Mouse (Mus musculus) activated CD4-positive, CD25-positive, alpha-beta regulatory T cell, adult 4 months (primary cell): ENCODE measurements around the gene Itpr3. TPM values are rescaled to one million over a fixed set of nuclear protein-coding genes. Genes with fewer than 3 reads are reported as not detected.
A peak's percentile ranks its signal among the peaks of the same experiment; 100 is the strongest.

ENCODE experiments used
- ATAC-seq: one replicate; pipeline ENCODE4 v1.8.0; 2017
- polyA plus RNA-seq, 2 experiments: library from polyadenylated mRNA; unstranded; fragments of 100-300 nt; shearing (Covaris generic); gene quantifications; one replicate each; pipeline ENCODE4 v1.2.1; 2017

The Itpr3 gene
- polyA plus RNA-seq, 2 experiments from 2014 or later: 5.8 to 6.4 TPM

- no peak for ATAC-seq
Measured at GRCm38 (mm10) chr17:27039432-27040102, 17.5 kb upstream of the Itpr3 start.

DNA sequence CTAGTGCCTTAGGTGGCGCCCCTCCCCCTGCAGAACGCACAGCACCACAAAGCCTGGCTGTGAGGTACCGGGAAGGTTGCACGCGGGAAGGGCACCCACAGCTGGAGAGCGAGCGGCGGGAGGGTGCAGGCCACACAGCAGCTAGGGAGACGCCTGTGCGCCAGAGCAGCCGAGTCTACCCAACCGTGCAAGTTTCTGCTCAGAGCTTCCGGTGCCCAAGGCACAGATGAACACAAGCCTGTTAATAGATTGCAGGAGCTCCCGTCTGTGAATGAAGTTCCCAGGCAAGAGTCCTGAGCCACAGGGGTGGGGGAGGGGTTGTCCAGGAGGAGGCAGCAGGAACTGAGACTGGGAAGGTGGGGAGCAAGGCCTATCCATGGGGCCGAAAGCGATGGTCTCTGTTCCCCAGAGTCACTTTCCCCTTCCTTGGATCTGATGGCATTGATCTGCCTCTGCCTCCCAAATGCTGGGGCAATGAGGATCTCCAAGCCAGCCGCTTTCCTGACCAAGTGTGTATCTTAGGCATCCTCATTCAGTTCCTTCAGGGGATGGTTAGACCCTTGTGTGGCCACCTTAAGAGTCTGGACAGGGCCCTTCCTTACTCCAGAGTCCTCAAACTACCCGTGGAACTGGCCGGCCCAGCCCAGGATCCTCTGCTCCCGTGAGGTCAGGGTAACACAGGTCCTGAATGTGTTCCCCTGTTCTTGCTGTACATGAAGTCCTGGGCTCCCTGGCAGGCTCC, 16.6 kb upstream of the Itpr3 start:
- no peak for ATAC-seq

DNA sequence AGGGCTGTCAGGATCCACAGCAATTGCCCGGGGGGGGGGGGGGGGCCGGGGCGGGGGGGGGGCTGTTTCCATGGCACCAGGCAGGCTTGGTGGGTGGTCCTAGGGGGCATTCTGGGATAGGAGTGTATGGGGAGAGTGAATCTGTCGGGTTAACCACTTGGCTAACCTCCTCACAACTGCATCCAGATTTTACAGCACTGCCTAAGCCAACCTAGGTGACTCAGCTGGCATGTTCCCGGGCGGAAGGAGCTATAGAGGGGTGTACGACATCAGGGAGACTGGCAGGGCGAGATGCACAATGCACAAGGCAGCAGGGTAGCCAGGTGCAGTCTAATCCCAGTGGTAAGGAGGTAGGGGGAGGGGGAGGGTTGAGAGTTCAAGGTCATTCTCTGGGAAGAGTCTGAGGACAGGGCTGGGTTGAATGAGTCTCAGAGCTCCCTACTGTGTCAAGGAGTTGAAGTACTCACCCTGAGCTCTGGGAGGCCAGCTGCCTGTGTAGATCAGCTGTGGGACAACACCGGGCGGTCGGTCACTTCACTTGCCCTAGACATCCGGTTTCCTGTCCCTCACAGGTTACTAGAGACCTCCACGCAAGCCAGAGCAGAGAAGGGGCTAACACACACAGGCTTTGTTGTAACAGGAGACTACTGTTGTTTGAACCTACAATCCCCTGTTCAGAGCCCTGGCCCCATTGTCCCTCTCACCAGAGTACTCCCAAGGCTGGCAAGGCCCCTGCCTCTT, 15.9 kb upstream of the Itpr3 start:
- no peak for ATAC-seq

DNA sequence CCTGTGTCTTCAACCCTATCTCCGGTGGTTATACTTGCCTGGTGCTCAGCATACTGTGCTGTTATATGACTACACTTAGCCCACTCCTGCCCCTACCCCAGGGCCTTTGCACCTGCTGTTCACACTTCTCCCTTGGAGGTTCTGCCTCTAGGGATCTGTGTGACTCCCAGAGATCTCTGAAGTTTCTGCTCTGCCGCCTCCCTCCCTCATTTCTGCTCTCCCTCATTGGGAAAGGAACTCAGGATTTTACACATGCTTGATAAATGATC, 15.4 kb upstream of the Itpr3 start:
- no peak for ATAC-seq

DNA sequence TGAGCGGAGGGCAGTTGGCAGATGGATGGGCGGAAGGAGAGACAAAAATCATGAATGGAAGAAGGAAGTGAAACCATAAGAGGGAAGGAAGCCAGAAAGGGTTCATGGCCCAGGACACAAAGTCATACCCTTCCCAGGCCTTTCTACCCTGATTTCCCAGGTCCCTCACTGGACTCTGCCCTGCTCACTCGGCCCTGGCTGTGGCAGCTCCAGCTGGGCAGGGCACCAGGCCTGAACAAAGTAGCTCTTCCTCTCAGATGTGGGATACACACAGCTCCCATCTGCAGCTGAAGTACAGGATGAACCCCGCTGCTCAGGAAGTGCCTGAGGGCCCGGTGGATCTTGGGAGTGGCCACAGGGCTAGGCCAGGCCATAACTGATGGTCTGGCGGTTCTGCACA, 14.3 kb upstream of the Itpr3 start:
- no peak for ATAC-seq

GRCm38 (mm10) chr17:27045164-27045563, 11.9 kb upstream of the Itpr3 start:
- no peak for ATAC-seq

DNA sequence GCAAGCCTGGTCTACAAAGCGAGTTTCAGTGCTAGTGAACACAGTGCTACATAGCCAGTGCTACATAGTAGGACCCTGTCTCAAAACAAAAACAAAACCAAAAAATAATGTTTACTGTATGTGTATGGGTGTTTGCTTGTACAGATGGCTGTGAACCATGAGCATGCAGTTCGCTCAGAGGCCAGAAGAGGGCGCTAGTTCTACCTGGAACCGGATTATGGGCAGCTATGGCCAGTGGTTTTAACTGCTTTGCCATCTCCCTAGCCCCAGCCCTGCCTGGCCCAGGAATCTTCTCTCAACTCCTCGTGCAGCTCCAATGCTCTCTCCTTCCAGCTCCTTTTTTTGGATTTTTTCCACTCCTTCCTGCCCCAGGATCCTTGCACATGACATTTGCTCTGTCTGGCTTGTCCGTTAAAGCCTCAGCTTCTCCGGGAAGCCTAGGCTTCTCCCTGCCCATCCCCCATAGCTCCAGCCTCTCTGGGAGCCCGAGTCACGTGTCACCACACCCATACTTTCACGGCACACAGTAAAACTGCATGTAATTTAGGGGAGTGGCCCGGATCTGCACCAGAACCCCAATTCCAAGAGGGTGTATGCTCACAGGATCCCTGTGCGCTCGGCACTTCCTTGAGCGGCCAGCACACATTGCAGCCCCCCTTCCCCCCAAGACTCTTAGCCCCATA, 9.2 kb upstream of the Itpr3 start:
- ATAC-seq: no peak

GRCm38 (mm10) chr17:27048445-27049239, 8.5 kb upstream of the Itpr3 start:
- no peak for ATAC-seq

DNA sequence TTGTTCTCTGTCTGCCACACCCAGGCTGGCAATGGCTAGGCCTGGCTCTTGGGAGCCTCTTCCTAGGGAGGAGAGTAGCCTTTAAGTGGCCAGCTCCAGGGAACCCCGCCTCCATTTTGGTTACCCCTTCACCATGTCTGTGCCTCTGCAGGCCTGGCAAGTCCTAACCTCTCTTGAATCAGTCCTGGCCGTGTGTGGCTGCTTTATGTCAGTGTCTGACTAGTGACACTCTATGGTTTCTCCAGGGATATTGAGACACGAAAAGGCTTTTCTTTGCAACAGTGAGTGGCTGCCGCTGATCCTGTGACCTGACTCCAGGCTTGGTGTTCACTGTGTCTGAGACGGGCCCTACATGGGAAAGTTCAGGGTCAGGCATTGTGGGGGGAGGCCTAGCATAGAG, 6.3 kb upstream of the Itpr3 start:
- ATAC-seq: no peak

DNA sequence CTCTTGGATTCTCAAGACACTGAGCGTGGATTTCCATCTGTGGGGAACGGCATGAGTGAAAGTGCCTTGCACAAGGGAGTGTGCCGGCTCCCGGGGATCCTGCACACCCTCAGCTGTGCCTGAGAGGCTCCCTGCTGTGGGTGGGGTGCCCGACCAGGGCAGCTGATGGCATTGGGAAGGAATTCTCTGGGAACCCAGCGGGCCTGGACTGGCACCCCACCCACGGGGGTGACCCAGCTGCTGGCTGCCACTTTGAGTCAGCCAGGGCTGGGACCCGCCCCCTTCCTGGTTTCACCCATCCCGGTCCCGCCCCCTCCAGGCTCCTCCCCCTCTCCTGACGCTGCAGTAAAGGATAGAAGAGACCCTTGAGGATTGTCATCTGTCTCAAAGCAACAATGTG, 5.6 kb upstream of the Itpr3 start:
- ATAC-seq: no peak

DNA sequence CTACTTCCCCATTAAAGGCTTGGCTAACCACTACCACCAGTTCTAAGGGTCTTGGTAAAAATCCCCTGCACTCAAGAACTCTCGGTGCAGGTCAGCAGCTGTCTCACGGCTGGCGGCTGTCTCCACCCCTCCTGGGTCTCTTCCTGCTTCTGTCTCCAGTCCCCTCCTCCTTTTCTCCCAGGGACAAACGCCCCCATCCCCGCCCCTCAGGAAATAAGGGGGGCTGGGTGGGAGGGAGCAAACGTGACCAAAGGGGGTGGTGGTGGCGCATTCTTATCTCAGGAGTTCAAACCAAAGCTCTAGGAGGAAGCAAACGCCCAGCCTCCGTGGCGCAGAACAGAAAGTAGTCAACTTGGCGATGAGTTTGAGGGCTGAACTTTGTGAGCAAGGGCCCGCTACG, 934 bp upstream of the Itpr3 start:
- ATAC-seq: peak; percentile 62

DNA sequence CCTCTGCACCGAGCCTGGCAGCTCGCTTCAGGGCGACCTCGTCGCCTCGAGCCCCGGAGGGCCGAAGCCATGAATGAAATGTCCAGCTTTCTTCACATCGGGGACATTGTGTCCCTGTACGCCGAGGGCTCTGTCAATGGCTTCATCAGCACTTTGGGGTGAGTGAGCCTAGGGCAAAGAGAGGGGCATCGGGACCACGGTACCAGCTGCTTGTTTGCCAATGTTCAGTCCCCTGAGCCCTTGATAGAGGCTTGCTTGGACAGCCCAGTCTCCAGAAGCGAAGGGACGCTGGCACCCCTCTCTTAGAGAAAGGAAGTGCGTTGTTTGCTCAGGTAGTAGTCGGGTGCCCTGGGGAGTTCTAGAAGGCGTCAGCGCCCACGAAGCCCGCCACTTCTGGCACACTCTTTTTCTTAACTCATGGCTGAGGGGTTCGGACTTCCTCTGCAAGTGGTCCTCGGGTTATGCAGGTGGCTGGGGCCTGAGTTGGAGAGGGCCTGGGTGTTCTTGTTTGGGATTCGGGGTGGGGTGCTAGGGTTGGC, 482 bp downstream of the Itpr3 start:
- peak; percentile 12 for ATAC-seq

DNA sequence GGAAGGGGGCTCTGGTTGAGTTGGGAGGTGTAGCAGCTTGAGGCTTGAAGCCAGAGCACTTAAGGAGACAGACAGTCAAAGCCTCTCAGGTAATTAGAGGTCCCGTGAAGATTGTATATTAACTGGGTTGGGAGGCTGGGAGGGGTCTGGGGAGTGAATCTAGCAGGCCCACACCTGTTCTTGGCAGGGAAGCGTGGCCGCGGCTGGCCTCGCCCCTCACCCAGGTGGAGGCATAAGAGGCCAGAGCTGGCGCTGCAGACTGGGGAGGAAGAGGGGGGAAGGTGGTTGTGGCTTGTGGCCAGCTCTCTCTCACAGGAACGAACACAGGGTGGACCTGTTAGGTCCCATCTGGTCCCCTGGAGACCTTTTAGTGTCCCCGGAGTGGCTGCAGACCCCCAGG, 3.6 kb downstream of the Itpr3 start:
- no peak for ATAC-seq

DNA sequence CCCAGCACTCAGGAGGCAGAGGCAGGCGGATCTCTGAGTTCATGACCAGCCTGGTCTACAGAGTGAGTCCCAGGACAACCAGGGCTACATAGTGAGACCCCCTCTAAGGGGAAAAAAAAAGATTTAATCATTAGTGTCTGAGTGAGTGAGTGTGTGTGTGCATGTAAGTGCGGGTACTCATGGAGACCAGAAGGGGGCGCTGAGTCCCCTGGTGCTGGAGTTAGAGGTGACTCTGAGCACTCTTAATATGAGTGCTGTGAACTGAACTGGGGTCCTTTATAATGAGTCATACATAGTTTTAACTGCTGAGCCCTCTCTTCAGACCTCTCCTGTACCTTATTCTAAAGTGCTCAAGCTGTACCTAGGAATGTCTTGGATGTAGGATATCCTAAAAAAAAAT, 4.6 kb downstream of the Itpr3 start:
- no peak for ATAC-seq

- no peak for ATAC-seq
Measured at GRCm38 (mm10) chr17:27062684-27063083, 5.6 kb downstream of the Itpr3 start.

DNA sequence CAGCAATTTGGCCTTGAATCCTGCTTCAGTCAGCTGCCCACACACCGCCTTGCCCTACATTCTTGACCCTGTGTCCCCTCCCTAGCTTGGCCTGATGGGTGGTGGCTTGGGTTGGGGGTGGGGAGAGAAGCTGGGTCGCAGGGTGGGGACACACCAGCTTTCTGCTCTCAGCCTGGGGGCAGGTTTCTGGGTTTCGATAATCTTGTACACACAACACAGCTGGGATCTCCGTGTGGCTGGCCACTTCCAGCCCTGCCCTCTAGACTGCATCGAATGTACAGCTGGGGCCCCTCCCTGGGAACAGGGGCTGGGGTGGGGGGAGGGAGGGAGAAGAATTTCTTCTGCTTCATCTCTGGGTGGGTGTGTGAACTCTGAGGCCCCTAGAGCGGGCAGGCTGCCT, 6.6 kb downstream of the Itpr3 start:
- no peak for ATAC-seq

DNA sequence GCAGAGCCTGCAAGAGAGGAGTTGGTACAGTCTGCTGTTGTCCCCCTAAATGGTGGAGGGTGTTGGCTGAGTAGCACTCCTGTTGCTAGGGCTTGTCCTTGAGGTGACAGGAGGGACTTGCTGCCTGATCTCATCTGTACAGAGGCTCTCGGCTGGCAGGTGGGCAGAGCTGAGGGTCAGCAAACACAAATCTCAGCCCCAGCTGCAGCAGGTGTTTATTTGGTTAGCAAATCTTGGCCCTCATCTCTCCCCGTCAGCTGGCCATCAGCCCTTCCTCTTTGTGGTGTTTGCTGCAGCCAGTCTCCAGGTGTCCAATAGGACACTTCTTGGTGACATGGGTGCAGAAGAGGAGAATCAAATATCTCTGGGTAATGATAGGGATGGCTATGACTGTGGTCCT, 7.1 kb downstream of the Itpr3 start:
- no peak for ATAC-seq

DNA sequence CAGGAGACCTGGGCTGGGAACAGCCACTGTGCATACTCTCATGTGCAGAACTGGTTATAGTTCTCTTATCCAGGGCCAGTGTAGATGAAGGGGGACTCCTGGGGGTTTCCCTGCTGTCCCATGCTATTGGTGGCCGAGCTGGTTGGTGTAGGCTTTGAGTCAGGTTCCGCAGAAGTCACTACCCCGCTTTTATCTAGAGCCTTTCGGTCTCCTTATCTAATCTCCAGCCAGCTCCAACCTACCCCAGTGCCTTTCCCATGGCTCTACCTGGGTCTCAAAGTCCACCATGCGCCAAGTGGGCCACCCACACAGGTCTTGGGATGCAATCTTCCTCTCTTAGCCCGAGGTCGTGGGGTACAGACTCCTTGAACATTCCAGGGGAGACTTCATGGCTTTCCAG, 9.0 kb downstream of the Itpr3 start:
- no peak for ATAC-seq

DNA sequence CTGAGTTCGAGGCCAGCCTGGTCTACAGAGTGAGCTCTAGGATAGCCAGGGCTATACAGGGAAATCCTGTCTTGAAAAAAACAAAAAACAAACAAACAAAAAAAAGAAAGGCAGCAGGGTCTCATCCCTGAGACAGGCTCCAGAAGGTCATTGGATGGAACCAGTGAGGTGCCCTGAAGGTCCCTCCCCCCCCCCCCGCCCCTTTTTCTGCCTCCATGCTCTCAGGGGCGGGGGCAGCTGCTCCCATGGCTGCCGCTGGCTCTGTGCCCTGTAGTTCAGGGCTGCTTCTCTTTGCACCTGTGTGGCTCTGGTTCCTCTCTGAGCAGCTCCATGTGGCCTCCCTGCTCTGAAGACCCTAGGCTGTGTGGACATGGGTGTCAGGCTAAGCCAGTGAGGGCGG, 12.0 kb downstream of the Itpr3 start:
- no peak for ATAC-seq

GRCm38 (mm10) chr17:27070913-27071312, 13.8 kb downstream of the Itpr3 start:
- ATAC-seq: no peak

GRCm38 (mm10) chr17:27071630-27072029, 14.5 kb downstream of the Itpr3 start:
- no peak for ATAC-seq

DNA sequence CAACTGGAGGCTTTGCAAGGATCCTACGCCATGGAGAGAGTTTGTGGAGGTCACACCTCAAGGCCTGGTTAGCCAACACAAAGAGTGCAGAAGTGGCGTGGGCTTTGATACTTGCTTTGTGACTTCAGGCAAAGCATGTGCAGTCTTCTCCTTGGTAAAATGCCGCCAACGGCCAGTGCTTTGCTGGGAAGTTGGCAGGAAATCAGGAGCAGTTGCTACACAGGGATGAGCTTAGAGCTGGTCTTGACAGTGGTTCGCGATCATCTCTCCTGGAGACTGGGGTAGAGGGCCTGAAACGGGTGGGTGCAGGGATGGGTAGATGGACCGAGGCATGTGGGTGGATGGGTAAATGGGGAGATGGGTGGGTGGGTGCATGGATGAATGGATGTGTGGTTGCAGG, 15.3 kb downstream of the Itpr3 start:
- ATAC-seq: no peak
